In the genomic region with DNA sequence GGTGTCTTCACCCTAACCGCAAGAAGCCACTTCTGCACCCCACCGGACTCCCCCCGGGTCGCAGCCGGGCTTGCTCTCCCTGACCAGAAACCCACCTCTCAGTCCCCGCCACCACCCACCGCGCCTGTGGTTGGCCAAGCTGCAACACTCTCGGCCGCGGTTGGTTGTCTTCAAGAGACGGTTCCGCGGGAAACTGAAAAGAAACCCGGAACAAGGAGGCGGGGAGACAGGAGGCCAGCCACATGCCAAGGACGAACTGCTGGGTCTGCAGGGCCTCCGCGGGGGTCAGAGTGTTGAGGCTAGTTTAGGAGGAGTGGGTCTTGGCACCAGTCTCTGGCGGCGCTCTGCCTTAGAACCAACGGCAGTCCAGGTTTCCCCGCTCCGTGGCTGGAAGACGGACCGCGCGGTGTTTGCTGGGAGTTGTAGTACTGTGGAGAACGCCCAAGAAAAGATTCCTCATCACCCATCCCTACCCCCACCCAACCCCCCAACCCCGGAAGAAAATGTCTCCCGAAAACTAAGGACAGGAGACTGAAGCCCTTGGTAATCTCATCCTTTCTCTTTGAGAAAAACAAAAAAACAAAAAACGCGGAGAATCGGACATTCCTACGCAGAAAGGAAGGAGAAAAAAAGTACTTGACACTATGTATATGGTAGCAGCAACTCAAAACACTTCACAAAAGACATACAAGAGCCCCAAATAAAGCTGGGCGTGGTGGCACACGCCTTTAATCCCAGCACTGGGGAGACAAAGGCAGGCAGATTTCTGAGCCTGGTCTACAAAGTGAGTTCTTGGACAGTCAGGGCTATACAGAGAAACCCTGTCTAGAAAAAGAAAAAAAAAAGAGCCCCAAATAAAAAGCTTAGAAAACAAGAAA, we compare ENCODE assay signal across 8 mouse cellular contexts. TPM values are rescaled to one million over a fixed set of nuclear protein-coding genes. Genes with fewer than 3 reads are reported as not detected.
DNase-seq lines count a peak whose midpoint lies in the region; ATAC-seq and TF ChIP-seq lines count a peak whose summit lies in the region.

Gene Fancg (minus strand): TSS at position 346 of the 878 bp plus-strand sequence.

- TF ChIP-seq POLR2A in embryonic fibroblast, embryonic 13.5 days (IDR thresholded peaks at IDR 0.05; ENCODE audit: low read depth, low read length), result peak; percentile 47; the same call in 1 of the 2 replicates

- peak; percentile 79 for DNase-seq in CD4-positive helper T cell, adult 2 months (ENCODE audit: low read depth, low spot score)
- peak; percentile 92 for DNase-seq in brain, adult 2 months (ENCODE audit: low read depth, low spot score)
- peak; percentile 86 to 87 for DNase-seq in heart, adult 9 months (ENCODE audit: low spot score in 2 of 2)
- DNase-seq in midbrain, postnatal 0 days (ENCODE audit: low spot score), result peak; percentile 83
- peak; percentile 57 to 75 for DNase-seq in spleen, postnatal 14 days (ENCODE audit: low spot score in 2 of 2)

- TF ChIP-seq CTCF in embryonic fibroblast, embryonic 13.5 days (IDR thresholded peaks at IDR 0.05; ENCODE audit: borderline replicate concordance, insufficient read depth, low read length), result no peak
- TF ChIP-seq CTCF in midbrain, postnatal 0 days (IDR thresholded peaks at IDR 0.05), result no peak

- peak within 1 kb of the TSS; percentile 66 for H3K9ac ChIP-seq in kidney, embryonic 14.5 days (ENCODE audit: low read depth, low read length)
- H3K9ac ChIP-seq in limb, embryonic 15.5 days, result peak within 1 kb of the TSS; percentile 51
- H3K9ac ChIP-seq in midbrain, postnatal 0 days (replicated peaks; ENCODE audit: low read length, poor library complexity, severe bottlenecking), result peak within 1 kb of the TSS; percentile 55

- peaks cover 2% of the 10 kb centered on the region; the same call in 1 of the 2 replicates for H3K4me1 ChIP-seq in embryonic fibroblast, embryonic 13.5 days (ENCODE audit: control insufficient read depth, insufficient read depth, low read length)
- peaks cover 6% of the 10 kb centered on the region; the same call in 1 of the 2 replicates for H3K4me1 ChIP-seq in kidney, embryonic 14.5 days (ENCODE audit: control insufficient read depth, insufficient read depth, low read length)
- H3K4me1 ChIP-seq in limb, embryonic 15.5 days, result peaks cover 14% of the 10 kb centered on the region
- peaks cover 4% of the 10 kb centered on the region; the same call in 1 of the 2 replicates for H3K4me1 ChIP-seq in midbrain, postnatal 0 days (ENCODE audit: insufficient read depth, low read length)

- peak within 1 kb of the TSS; percentile 99 for H3K4me3 ChIP-seq in embryonic fibroblast, embryonic 13.5 days (ENCODE audit: insufficient read depth, low read length)
- H3K4me3 ChIP-seq in kidney, embryonic 14.5 days (ENCODE audit: low read length), result peak within 1 kb of the TSS; percentile 66
- peak within 1 kb of the TSS; percentile 87 for H3K4me3 ChIP-seq in limb, embryonic 15.5 days
- H3K4me3 ChIP-seq in midbrain, postnatal 0 days (ENCODE audit: low read depth, low read length), result peak within 1 kb of the TSS; percentile 72

- ATAC-seq in kidney, embryonic 14.5 days (ENCODE audit: low FRiP score, low TSS enrichment), result peak; percentile 90
- peak; percentile 88 for ATAC-seq in limb, embryonic 15.5 days (ENCODE audit: insufficient number of reproducible peaks, low FRiP score, low TSS enrichment, low read depth)
- ATAC-seq in midbrain, postnatal 0 days (ENCODE audit: low FRiP score), result peak; percentile 85

- no peaks in the 10 kb centered on the region; the same call in 1 of the 2 replicates for H3K36me3 ChIP-seq in kidney, embryonic 14.5 days (ENCODE audit: control insufficient read depth, insufficient read depth, low read length)
- peaks cover 11% of the 10 kb centered on the region; the same call in 1 of the 2 replicates for H3K36me3 ChIP-seq in limb, embryonic 15.5 days
- no peaks in the 10 kb centered on the region for H3K36me3 ChIP-seq in midbrain, postnatal 0 days (ENCODE audit: insufficient read depth, low read length)

- H3K9me3 ChIP-seq in kidney, embryonic 14.5 days (ENCODE audit: control insufficient read depth, low read length), result no peaks in the 10 kb centered on the region
- H3K9me3 ChIP-seq in limb, embryonic 15.5 days, result no peaks in the 10 kb centered on the region
- H3K9me3 ChIP-seq in midbrain, postnatal 0 days (ENCODE audit: low read length), result no peaks in the 10 kb centered on the region

- no peak within 1 kb of the TSS for H3K27ac ChIP-seq in embryonic fibroblast, embryonic 13.5 days (ENCODE audit: insufficient read depth, low read length)
- no peak within 1 kb of the TSS for H3K27ac ChIP-seq in kidney, embryonic 14.5 days (ENCODE audit: low read depth, low read length)
- H3K27ac ChIP-seq in limb, embryonic 15.5 days, result peak within 1 kb of the TSS; percentile 64
- no peak within 1 kb of the TSS for H3K27ac ChIP-seq in midbrain, postnatal 0 days (ENCODE audit: low read depth, low read length)

- no peaks in the 10 kb centered on the region for H3K27me3 ChIP-seq in kidney, embryonic 14.5 days (ENCODE audit: control insufficient read depth, insufficient read depth, low read length)
- no peaks in the 10 kb centered on the region for H3K27me3 ChIP-seq in limb, embryonic 15.5 days
- no peaks in the 10 kb centered on the region for H3K27me3 ChIP-seq in midbrain, postnatal 0 days (ENCODE audit: insufficient read depth, low read length)

- H3K4me2 ChIP-seq in kidney, embryonic 14.5 days (replicated peaks; ENCODE audit: low read depth, low read length), result peak within 1 kb of the TSS; percentile 66
- peak within 1 kb of the TSS; percentile 78 for H3K4me2 ChIP-seq in limb, embryonic 15.5 days
- H3K4me2 ChIP-seq in midbrain, postnatal 0 days (ENCODE audit: low read depth, low read length, poor library complexity, severe bottlenecking), result peak within 1 kb of the TSS; percentile 92

- 2% methylated on average over 37 of the region's 37 CpGs for WGBS in kidney, embryonic 14.5 days
- WGBS in limb, embryonic 15.5 days, result 1% methylated on average over 37 of the region's 37 CpGs
- under 1% methylated on average over 37 of the region's 37 CpGs for WGBS in midbrain, postnatal 0 days

RNA-seq across cellular contexts. Expression of gene Fancg, which starts in this region (rescaled TPM):
- 7.7 and 9.4 TPM in 2 replicates for polyA plus RNA-seq in embryonic fibroblast, embryonic 13.5 days (2011; ENCODE audit: insufficient read length, low read depth, missing spikeins)
- polyA plus RNA-seq in kidney, embryonic 14.5 days (2014; fragmentation: Nextera tagmentation; extraction: Ambion mirVana), result 11.8 and 16.9 TPM in 2 replicates
- 20.7 and 26.1 TPM in 2 replicates for polyA plus RNA-seq in limb, embryonic 15.5 days (2015; fragmentation: Nextera tagmentation; extraction: Ambion mirVana)
- 15.0 and 18.2 TPM in 2 replicates for total RNA-seq in midbrain, postnatal 0 days (2014; rRNA removed)
- 14.2 and 14.3 TPM in 2 replicates for polyA plus RNA-seq in midbrain, postnatal 0 days (2015; fragmentation: Nextera tagmentation; extraction: Ambion mirVana)
